Mouse (Mus musculus) small intestine, adult 2 months (tissue): ENCODE results near the gene Commd6.

Experiments used
- CTCF ChIP-seq: fragments of 200-500 bp; IDR thresholded peaks from 2 replicates; pipeline ENCODE4 v1.5.1; 2012; ENCODE audit warnings: low read depth, mild to moderate bottlenecking, control low read depth, inconsistent platforms, low read length, moderate library complexity, mixed read lengths; ENCODE audit not compliant: insufficient replicate concordance, insufficient read length; ENCODE audit errors: extremely low read depth
- POLR2A ChIP-seq: fragments of 200-500 bp; IDR thresholded peaks from 2 replicates; pipeline ENCODE4 v1.6.1; 2012; ENCODE audit warnings: low read depth, mild to moderate bottlenecking, control low read depth, inconsistent platforms, low read length, moderate library complexity

- TF ChIP-seq CTCF (no peak), POLR2A (no peak)
These were observed 49.4 kb downstream of the Commd6 start for GRCm38 (mm10) chr14:101591101-101591500.
